Mouse (Mus musculus) right cerebral cortex, postnatal 25 days (tissue): Measurements from ENCODE around the gene Zfp131.
A peak's percentile ranks its signal among the peaks of the same experiment; 100 is the strongest.

Experiments
- DNase-seq: peaks from one replicate; pipeline ENCODE4 v3.0.0; 2022

Zfp131 gene

GRCm38 (mm10) chr13:119754635-119755020, 36.1 kb downstream of the Zfp131 start:
- no peak for DNase-seq

- DNase-seq, result no peak
Measured at GRCm38 (mm10) chr13:119753859-119754634, 36.6 kb downstream of the Zfp131 start.

GRCm38 (mm10) chr13:119746930-119747329, 43.8 kb downstream of the Zfp131 start:
- no peak for DNase-seq

- DNase-seq, result no peak
Measured at GRCm38 (mm10) chr13:119743470-119743869, 47.2 kb downstream of the Zfp131 start.

GRCm38 (mm10) chr13:119742711-119743415, 47.8 kb downstream of the Zfp131 start:
- no peak for DNase-seq

GRCm38 (mm10) chr13:119741390-119742237, 49.1 kb downstream of the Zfp131 start:
- DNase-seq, result no peak

- no peak for DNase-seq
Measured at GRCm38 (mm10) chr13:119731448-119731847, 59.2 kb downstream of the Zfp131 start.

- DNase-seq, result no peak
Measured at GRCm38 (mm10) chr13:119729406-119729805, 61.3 kb downstream of the Zfp131 start.

GRCm38 (mm10) chr13:119727608-119728387, 62.9 kb downstream of the Zfp131 start:
- peak; percentile 33 for DNase-seq

GRCm38 (mm10) chr13:119724541-119724940, 66.1 kb downstream of the Zfp131 start:
- no peak for DNase-seq

- DNase-seq, result no peak
Measured at GRCm38 (mm10) chr13:119723368-119723767, 67.3 kb downstream of the Zfp131 start.

- DNase-seq, result no peak
Measured at GRCm38 (mm10) chr13:119722447-119722846, 68.2 kb downstream of the Zfp131 start.

- no peak for DNase-seq
Measured at GRCm38 (mm10) chr13:119716105-119716504, 74.6 kb downstream of the Zfp131 start.
